Mouse (Mus musculus) kidney, adult 2 months (tissue): Measurements from ENCODE around the gene B430306N03Rik. TPM values are rescaled to one million over a fixed set of nuclear protein-coding genes. Genes with fewer than 3 reads are reported as not detected.

Source experiments
- DNase-seq: peaks from one replicate; pipeline ENCODE4 v3.0.0; 2021
- H3K27ac ChIP-seq: fragments of 200-500 bp; 2 replicates; pipeline ENCODE4 v1.5.1; 2012; ENCODE audit warnings: low read depth, low read length, control low read depth, inconsistent platforms; ENCODE audit not compliant: insufficient read depth
- H3K27me3 ChIP-seq: fragments of 200-500 bp; replicated peaks from 2 replicates; pipeline ENCODE4 v1.6.1; 2012; ENCODE audit warnings: mild to moderate bottlenecking, moderate library complexity, low read length, inconsistent platforms; ENCODE audit not compliant: control insufficient read depth, insufficient read depth
- H3K36me3 ChIP-seq: fragments of 200-500 bp; 2 replicates; pipeline ENCODE4 v1.6.1; 2012; ENCODE audit warnings: mild to moderate bottlenecking, moderate library complexity, low read length, inconsistent platforms; ENCODE audit not compliant: control insufficient read depth, insufficient read depth
- H3K4me1 ChIP-seq: fragments of 200-500 bp; 2 replicates; pipeline ENCODE4 v1.6.1; 2011; ENCODE audit warnings: low read length; ENCODE audit not compliant: control insufficient read depth, insufficient read depth
- H3K4me3 ChIP-seq: fragments of 200-500 bp; 2 replicates; pipeline ENCODE4 v1.5.1; 2011; ENCODE audit warnings: mild to moderate bottlenecking, low read depth, low read length, control low read depth; ENCODE audit not compliant: insufficient read depth
- CTCF ChIP-seq: fragments of 200-500 bp; conservative IDR thresholded peaks from 2 replicates; pipeline ENCODE4 v1.5.1; 2011; ENCODE audit warnings: low read depth, mild to moderate bottlenecking, control low read depth, low read length, moderate library complexity, mixed read lengths; ENCODE audit not compliant: insufficient read depth, insufficient read length
- POLR2A ChIP-seq: fragments of 200-500 bp; IDR thresholded peaks from one replicate; pipeline ENCODE4 v1.6.1; 2011; ENCODE audit warnings: low read depth, low read length, control low read depth
- WGBS: fragments of 180-500 bp; shearing (Covaris S2); methylation state at CpG from one replicate; pipeline ENCODE4 v1.1.7; 2018; 5-methylcytosine and 5-hydroxymethylcytosine counted together
- polyA plus RNA-seq: library from polyadenylated mRNA; depleted of rRNA; stranded (reverse); fragments of >200 nt; gene quantifications from 2 replicates; pipeline ENCODE4 v1.2.3, GENCODE M21; 2012

Gene B430306N03Rik
- polyA plus RNA-seq, 1 experiment = 0.45 TPM

- Histone ChIP-seq H3K27me3 (no peaks in the 10 kb centered on the region), H3K27ac (no peak overlapping the region), H3K36me3 (no peaks in the 10 kb centered on the region), H3K4me1 (no peaks in the 10 kb centered on the region), H3K4me3 (no peak overlapping the region)
- TF ChIP-seq CTCF = no peak
- no peak for TF ChIP-seq POLR2A
- no peak for DNase-seq
- WGBS = 67% methylated on average over 3 of the region's 3 CpGs
Measured at GRCm38 (mm10) chr17:48362346-48362745, 46.4 kb downstream of the B430306N03Rik start.

GRCm38 (mm10) chr17:48362966-48363365, 47.0 kb downstream of the B430306N03Rik start:
- DNase-seq = peak; percentile 49
- no peak overlapping the region for H3K27ac ChIP-seq

GRCm38 (mm10) chr17:48363421-48363965, 47.6 kb downstream of the B430306N03Rik start:
- no peak overlapping the region for H3K4me3 ChIP-seq

More at GRCm38 (mm10) chr17:48362966-48363365, 47.0 kb downstream of the B430306N03Rik start:
- WGBS = 73% methylated on average over 8 of the region's 8 CpGs
- no peak for TF ChIP-seq CTCF
- TF ChIP-seq POLR2A = no peak
- Histone ChIP-seq H3K27me3 (no peaks in the 10 kb centered on the region), H3K4me1 (no peaks in the 10 kb centered on the region), H3K36me3 (no peaks in the 10 kb centered on the region), H3K4me3 (no peak overlapping the region)

GRCm38 (mm10) chr17:48365511-48366155, 49.7 kb downstream of the B430306N03Rik start:
- TF ChIP-seq POLR2A (no peak), CTCF (no peak)

More at GRCm38 (mm10) chr17:48363421-48363965, 47.6 kb downstream of the B430306N03Rik start:
- Histone ChIP-seq H3K27me3 (no peaks in the 10 kb centered on the region), H3K4me1 (no peaks in the 10 kb centered on the region), H3K27ac (no peak overlapping the region), H3K36me3 (no peaks in the 10 kb centered on the region)
- 71% methylated on average over 6 of the region's 6 CpGs for WGBS
- DNase-seq = no peak
- no peak for TF ChIP-seq CTCF
- no peak for TF ChIP-seq POLR2A

GRCm38 (mm10) chr17:48366806-48367205, 50.9 kb downstream of the B430306N03Rik start:
- Histone ChIP-seq H3K4me3 (no peak overlapping the region), H3K27me3 (no peaks in the 10 kb centered on the region), H3K27ac (no peak overlapping the region), H3K36me3 (no peaks in the 10 kb centered on the region), H3K4me1 (no peaks in the 10 kb centered on the region)
- 84% methylated on average over 5 of the region's 5 CpGs for WGBS
- no peak for TF ChIP-seq CTCF
- TF ChIP-seq POLR2A = no peak
- no peak for DNase-seq

More at GRCm38 (mm10) chr17:48365511-48366155, 49.7 kb downstream of the B430306N03Rik start:
- no peak overlapping the region for H3K27ac ChIP-seq
- H3K27me3 ChIP-seq = no peaks in the 10 kb centered on the region
- no peak for DNase-seq
- no peak overlapping the region for H3K4me3 ChIP-seq
- no peaks in the 10 kb centered on the region for H3K4me1 ChIP-seq
- WGBS = 80% methylated on average over 9 of the region's 9 CpGs
- no peaks in the 10 kb centered on the region for H3K36me3 ChIP-seq

- H3K4me1 ChIP-seq = no peaks in the 10 kb centered on the region
- peak overlapping the region; percentile 90 for H3K27ac ChIP-seq
- H3K36me3 ChIP-seq = no peaks in the 10 kb centered on the region
- TF ChIP-seq POLR2A = no peak
- no peak for TF ChIP-seq CTCF
- DNase-seq = peak; percentile 56
- H3K27me3 ChIP-seq = no peaks in the 10 kb centered on the region
- no peak overlapping the region for H3K4me3 ChIP-seq
Measured at GRCm38 (mm10) chr17:48371621-48372020, 55.7 kb downstream of the B430306N03Rik start.

GRCm38 (mm10) chr17:48372987-48373386, 57.0 kb downstream of the B430306N03Rik start:
- 62% methylated on average over 8 of the region's 8 CpGs for WGBS
- TF ChIP-seq POLR2A (no peak), CTCF (no peak)
- H3K27ac ChIP-seq = no peak overlapping the region; the same call in 1 of the 2 replicates
- H3K27me3 ChIP-seq = no peaks in the 10 kb centered on the region
- H3K4me1 ChIP-seq = no peaks in the 10 kb centered on the region
- H3K4me3 ChIP-seq = no peak overlapping the region
- no peak for DNase-seq
- H3K36me3 ChIP-seq = no peaks in the 10 kb centered on the region
